Mouse (Mus musculus) embryonic facial prominence, embryonic 11.5 days (tissue): ENCODE results near the gene Hist3h2ba. TPM values are rescaled to one million over a fixed set of nuclear protein-coding genes. Genes with fewer than 3 reads are reported as not detected.

ENCODE experiments used
- ATAC-seq: fragments of 200-750 bp; cut with Nextera tagmentation; replicated peaks from 2 replicates; pipeline ENCODE4 v1.8.0; 2017; ENCODE audit warnings: low read depth; ENCODE audit not compliant: insufficient number of reproducible peaks, low FRiP score, low TSS enrichment
- DNase-seq: peaks from one replicate; pipeline ENCODE4 v3.0.0-alpha.2; 2015; ENCODE audit warnings: low spot score
- H3K27ac ChIP-seq: fragments of 300-500 bp; sonication (generic); replicated peaks from 2 replicates; pipeline ENCODE4 v1.5.1; 2014; ENCODE audit warnings: mild to moderate bottlenecking, low read depth, low read length, control low read depth
- H3K27me3 ChIP-seq: fragments of 300-500 bp; sonication (generic); 2 replicates; pipeline ENCODE4 v1.6.1; 2014; ENCODE audit warnings: mild to moderate bottlenecking, low read length, moderate library complexity, mixed read lengths; ENCODE audit not compliant: control insufficient read depth, insufficient read depth
- H3K36me3 ChIP-seq: fragments of 300-500 bp; sonication (generic); replicated peaks from 2 replicates; pipeline ENCODE4 v1.6.1; 2014; ENCODE audit warnings: low read depth, mild to moderate bottlenecking, low read length, moderate library complexity, mixed read lengths; ENCODE audit not compliant: control insufficient read depth, insufficient read depth
- H3K4me1 ChIP-seq: fragments of 300-500 bp; sonication (generic); 2 replicates; pipeline ENCODE4 v1.6.1; 2014; ENCODE audit warnings: low read length, mixed read lengths; ENCODE audit not compliant: control insufficient read depth, insufficient read depth
- H3K4me2 ChIP-seq: fragments of 300-500 bp; sonication (generic); 2 replicates; pipeline ENCODE4 v1.6.1; 2014; ENCODE audit warnings: low read depth, mild to moderate bottlenecking, control low read depth, low read length, moderate library complexity
- H3K4me3 ChIP-seq: fragments of 300-500 bp; sonication (generic); 2 replicates; pipeline ENCODE4 v1.5.1; 2014; ENCODE audit warnings: low read depth, low read length, control low read depth
- H3K9ac ChIP-seq: fragments of 300-500 bp; sonication (generic); replicated peaks from 2 replicates; pipeline ENCODE4 v1.6.1; 2014; ENCODE audit warnings: mild to moderate bottlenecking, control low read depth, low read length
- H3K9me3 ChIP-seq: fragments of 300-500 bp; sonication (generic); replicated peaks from 2 replicates; pipeline ENCODE4 v1.6.1; 2016; ENCODE audit warnings: mild to moderate bottlenecking, low read length, inconsistent platforms, mixed read lengths; ENCODE audit not compliant: control insufficient read depth
- WGBS: fragments of 180-500 bp; shearing (Covaris S2); extraction: QIAGEN DNeasy Blood & Tissue Kit; methylation state at CpG from one replicate; pipeline ENCODE4 v1.1.7; 2014; 5-methylcytosine and 5-hydroxymethylcytosine counted together
- polyA plus RNA-seq: library from polyadenylated mRNA; unstranded; fragments of >200 nt; fragmentation: Nextera tagmentation; extraction: Ambion mirVana; gene quantifications from 2 replicates; pipeline ENCODE4 v1.2.1, GENCODE M21; 2014

The Hist3h2ba gene
- polyA plus RNA-seq, 1 experiment from 2014 or later, result 45.1 TPM

DNA sequence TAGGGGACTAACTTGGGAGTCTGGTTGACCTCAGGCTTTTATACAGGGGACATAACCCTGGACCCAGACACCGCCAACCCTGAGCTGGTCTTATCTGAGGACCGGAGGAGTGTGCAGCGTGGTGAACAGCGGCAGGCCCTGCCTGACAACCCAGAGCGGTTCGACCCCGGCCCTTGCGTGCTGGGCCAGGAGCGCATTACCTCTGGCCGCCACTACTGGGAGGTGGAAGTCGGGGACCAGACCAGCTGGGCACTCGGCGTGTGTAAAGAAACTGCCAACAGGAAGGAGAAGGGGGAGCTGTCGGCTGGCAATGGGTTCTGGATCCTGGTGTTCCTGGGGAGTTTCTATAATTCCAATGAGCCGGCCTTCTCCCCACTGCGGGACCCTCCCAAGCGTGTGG, 41.4 kb downstream of the Hist3h2ba start:
- H3K9me3 ChIP-seq, result no peaks in the 10 kb centered on the region
- H3K4me1 ChIP-seq, result no peaks in the 10 kb centered on the region
- H3K27me3 ChIP-seq, result peaks cover 3% of the 10 kb centered on the region; the same call in 1 of the 2 replicates
- no peak overlapping the region for H3K27ac ChIP-seq
- DNase-seq, result no peak
- H3K9ac ChIP-seq, result no peak overlapping the region
- H3K36me3 ChIP-seq, result peaks cover 9% of the 10 kb centered on the region
- no peak overlapping the region for H3K4me2 ChIP-seq
- WGBS, result 89% methylated on average over 17 of the region's 17 CpGs
- no peak overlapping the region for H3K4me3 ChIP-seq
- no peak for ATAC-seq

DNA sequence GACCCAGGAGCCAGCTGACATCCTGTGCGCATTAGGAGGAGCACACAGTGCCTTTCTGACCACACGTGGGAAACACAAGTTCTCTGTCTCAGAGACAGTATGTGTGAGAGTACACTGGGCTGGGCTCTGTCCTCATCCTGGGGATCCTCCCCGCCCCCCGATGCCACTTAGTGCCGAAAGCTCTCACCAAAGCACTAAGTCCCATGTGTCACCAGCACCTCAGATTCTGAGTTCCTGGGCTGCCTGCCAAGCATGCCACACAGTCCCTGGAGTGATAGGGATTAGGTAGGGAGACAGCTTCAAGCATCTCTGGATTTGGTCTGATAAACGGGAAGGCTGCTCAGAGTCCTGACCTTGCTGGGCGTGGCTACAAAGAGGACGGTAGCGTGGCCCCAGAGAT, 42.1 kb downstream of the Hist3h2ba start:
- ATAC-seq (no peak), DNase-seq (no peak)
- H3K36me3 ChIP-seq, result peaks cover 9% of the 10 kb centered on the region
- WGBS, result 80% methylated on average over 9 of the region's 9 CpGs
- no peak overlapping the region for H3K27ac ChIP-seq
- H3K9me3 ChIP-seq, result no peaks in the 10 kb centered on the region
- H3K4me1 ChIP-seq, result no peaks in the 10 kb centered on the region
- no peak overlapping the region for H3K9ac ChIP-seq
- no peak overlapping the region for H3K4me3 ChIP-seq
- peaks cover 3% of the 10 kb centered on the region; the same call in 1 of the 2 replicates for H3K27me3 ChIP-seq
- H3K4me2 ChIP-seq, result no peak overlapping the region

DNA sequence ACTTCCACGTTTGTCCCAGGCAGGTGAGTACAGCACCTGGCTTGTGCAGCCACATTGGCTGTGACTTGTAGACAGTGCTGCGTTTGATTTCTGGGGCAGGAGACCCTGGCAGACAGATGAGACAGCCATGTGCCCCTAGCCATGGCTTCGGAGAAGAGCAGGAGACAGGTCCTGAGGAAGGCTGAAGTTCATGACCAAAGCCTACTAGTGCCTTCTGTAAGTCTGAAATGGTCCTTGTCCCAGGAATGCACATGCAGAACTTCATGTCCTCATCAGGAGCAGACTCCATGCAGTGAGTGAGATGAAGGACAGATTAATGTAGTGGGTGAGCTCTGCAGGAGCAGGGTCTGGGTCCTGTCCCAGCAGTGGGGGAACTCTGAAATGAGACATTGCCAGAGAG, 43.2 kb downstream of the Hist3h2ba start:
- H3K4me3 ChIP-seq, result no peak overlapping the region
- H3K27ac ChIP-seq, result no peak overlapping the region
- H3K4me1 ChIP-seq, result no peaks in the 10 kb centered on the region
- H3K9me3 ChIP-seq, result no peaks in the 10 kb centered on the region
- H3K36me3 ChIP-seq, result peaks cover 9% of the 10 kb centered on the region
- no peak overlapping the region for H3K9ac ChIP-seq
- no peak overlapping the region for H3K4me2 ChIP-seq
- 79% methylated on average over 3 of the region's 3 CpGs for WGBS
- ATAC-seq (no peak), DNase-seq (no peak)
- peaks cover 3% of the 10 kb centered on the region; the same call in 1 of the 2 replicates for H3K27me3 ChIP-seq

DNA sequence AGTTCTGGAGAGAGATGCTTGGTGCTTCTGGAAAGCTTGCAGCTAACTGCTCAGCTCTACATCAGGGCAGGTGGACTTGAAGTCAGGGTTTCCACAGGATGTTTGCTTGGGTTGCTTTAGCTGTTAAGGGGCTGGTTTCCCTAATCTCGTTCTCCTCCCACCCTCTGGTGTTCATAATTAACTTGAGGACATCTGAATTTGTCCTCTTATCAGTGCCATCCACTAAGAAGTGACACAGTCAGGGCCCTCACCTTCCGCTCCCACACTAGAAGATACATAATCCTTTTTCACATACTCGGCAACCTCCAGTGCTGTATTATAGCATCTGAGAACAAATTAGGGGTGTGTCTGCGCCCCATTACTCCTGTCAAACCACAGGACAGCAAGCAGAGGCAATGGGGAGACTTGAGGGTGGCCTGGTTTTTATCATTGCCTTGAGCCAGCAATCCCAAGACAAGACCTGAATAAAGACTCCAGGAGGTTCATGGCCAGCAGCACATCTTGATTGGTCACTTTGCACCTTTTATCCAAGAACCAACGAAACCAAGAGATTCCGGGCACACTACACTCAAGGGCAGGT, 44.5 kb downstream of the Hist3h2ba start:
- 80% methylated on average over 6 of the region's 6 CpGs for WGBS
- Histone ChIP-seq H3K9me3 (no peaks in the 10 kb centered on the region), H3K4me1 (no peaks in the 10 kb centered on the region), H3K36me3 (peaks cover 9% of the 10 kb centered on the region), H3K4me3 (no peak overlapping the region), H3K4me2 (no peak overlapping the region), H3K27me3 (peaks cover 3% of the 10 kb centered on the region; the same call in 1 of the 2 replicates), H3K27ac (no peak overlapping the region), H3K9ac (no peak overlapping the region)
- ATAC-seq (no peak), DNase-seq (no peak)

DNA sequence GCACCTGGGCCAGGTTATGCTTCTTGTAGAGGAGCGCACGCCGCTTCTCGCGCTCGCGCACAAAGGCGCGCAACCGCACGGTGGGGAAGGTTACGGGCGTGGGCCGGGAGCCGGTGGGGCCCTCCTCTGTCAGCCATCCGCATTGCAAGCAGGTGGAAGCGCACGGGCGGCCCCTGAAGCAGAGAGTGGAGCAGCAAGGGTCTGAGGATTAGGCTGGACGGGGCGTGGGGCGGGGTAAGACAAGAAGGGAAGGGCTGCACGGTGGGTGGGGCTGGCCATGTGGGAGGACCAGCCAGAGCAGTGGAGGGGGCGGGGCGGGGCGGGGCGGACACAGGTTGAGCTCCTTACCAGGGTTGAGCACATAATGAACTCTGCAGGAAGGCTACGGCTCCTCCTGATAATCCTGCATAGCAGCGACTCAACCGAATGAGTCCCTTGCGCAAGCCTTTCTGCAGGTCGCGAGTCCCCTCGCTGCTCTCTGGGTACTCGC, 45.7 kb downstream of the Hist3h2ba start:
- no peaks in the 10 kb centered on the region for H3K9me3 ChIP-seq
- H3K36me3 ChIP-seq, result peaks cover 5% of the 10 kb centered on the region
- H3K27me3 ChIP-seq, result peaks cover 3% of the 10 kb centered on the region; the same call in 1 of the 2 replicates
- DNase-seq (peak; percentile 73), ATAC-seq (peak; percentile 60)
- no peaks in the 10 kb centered on the region for H3K4me1 ChIP-seq
- H3K4me3 ChIP-seq, result peak overlapping the region; percentile 22
- H3K27ac ChIP-seq, result no peak overlapping the region
- H3K9ac ChIP-seq, result no peak overlapping the region
- H3K4me2 ChIP-seq, result peak overlapping the region; percentile 68
- 1% methylated on average over 34 of the region's 35 CpGs for WGBS

DNA sequence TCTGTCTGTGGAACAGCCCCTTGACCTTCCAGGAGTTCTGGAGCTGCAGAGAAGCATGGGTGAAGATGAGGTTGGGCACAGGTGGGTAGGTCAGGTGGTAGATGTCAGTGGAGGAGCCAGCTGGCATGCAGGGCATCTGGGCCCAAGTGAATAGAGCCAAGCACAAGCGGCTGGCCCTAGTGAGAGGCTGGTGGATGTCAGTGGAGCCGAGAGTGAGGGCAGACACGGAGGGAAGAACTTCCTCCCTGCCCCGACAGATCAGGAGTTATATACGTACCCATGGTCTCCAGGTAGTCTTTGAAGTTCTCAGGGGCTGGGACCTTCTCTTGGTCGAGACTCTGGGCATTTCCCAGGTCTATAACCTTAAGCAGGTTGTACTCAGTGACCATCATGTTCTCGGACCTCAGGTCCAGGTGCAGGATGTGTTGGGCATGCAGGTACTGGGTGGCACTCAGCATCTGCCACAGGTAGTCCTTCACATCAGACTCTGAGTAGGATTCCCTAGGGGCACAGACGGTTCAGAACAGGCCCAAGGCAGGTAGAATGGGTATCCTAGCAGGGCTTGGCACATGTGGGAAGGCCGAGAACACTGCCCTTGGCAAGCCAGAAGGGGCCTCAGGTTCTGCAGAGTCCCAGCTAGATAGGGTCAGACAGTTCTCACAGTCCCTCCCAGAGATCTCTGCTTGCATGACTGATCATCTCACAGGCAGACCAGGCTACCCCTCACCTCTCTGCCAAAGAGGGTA, 46.5 kb downstream of the Hist3h2ba start:
- 76% methylated on average over 9 of the region's 9 CpGs for WGBS
- H3K9me3 ChIP-seq, result no peaks in the 10 kb centered on the region
- H3K4me3 ChIP-seq, result no peak overlapping the region
- no peak overlapping the region for H3K4me2 ChIP-seq
- ATAC-seq (no peak), DNase-seq (no peak)
- no peak overlapping the region for H3K27ac ChIP-seq
- no peaks in the 10 kb centered on the region for H3K4me1 ChIP-seq
- H3K27me3 ChIP-seq, result peaks cover 3% of the 10 kb centered on the region; the same call in 1 of the 2 replicates
- H3K9ac ChIP-seq, result no peak overlapping the region
- H3K36me3 ChIP-seq, result no peaks in the 10 kb centered on the region

DNA sequence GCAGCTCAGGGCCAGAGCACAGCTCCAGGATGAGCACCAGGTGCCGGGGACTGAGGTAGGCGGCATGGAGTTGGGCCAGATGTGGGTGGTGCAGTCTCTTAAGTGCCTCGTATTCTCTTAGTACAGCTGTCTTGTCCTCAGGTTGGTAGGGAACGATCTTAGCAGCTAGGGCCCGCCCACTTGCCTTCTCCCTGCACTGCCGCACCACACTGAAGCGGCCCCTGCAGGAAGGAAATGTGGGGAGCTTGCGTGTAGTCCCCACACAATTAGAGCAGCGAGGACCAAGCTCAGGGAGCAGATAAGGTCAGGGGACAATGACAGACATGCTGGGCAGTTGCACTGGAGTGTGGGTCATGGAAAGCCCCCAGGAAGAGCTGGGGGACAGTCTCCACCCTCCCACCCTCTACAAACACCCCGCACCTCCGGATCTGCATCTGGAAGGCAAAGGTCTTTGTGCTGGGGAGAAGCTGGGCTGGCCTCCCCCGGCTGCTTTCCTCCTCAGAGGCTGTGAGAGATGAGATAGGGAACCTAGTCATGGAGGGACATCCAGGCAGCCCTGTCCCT, 47.2 kb downstream of the Hist3h2ba start:
- H3K9me3 ChIP-seq, result no peaks in the 10 kb centered on the region
- no peak overlapping the region for H3K27ac ChIP-seq
- H3K27me3 ChIP-seq, result peaks cover 3% of the 10 kb centered on the region; the same call in 1 of the 2 replicates
- H3K4me1 ChIP-seq, result no peaks in the 10 kb centered on the region
- no peak overlapping the region for H3K4me3 ChIP-seq
- 54% methylated on average over 12 of the region's 12 CpGs for WGBS
- H3K4me2 ChIP-seq, result no peak overlapping the region
- DNase-seq (no peak), ATAC-seq (no peak)
- H3K9ac ChIP-seq, result no peak overlapping the region
- H3K36me3 ChIP-seq, result no peaks in the 10 kb centered on the region

DNA sequence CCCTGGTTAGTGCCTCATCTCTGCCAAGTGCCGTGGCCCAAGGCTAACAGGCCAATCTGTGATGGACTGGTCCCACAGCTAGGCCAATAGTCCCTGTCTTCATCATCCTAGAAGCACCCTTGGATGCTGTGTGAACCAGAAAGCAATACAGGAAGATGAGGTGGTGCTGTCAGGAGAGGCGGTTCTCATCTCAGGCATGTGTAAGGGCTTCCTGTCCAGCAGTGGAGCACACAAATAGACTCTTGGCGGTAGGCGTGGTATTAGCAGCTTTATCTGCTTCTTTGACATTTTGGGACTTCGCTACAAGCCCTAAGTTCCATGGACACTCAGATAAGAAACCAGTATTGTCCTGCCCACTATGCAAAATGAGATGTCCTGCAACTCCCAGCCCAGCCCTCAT, 48.8 kb downstream of the Hist3h2ba start:
- no peaks in the 10 kb centered on the region for H3K9me3 ChIP-seq
- ATAC-seq (no peak), DNase-seq (no peak)
- no peak overlapping the region for H3K9ac ChIP-seq
- no peaks in the 10 kb centered on the region for H3K4me1 ChIP-seq
- H3K27me3 ChIP-seq, result peaks cover 3% of the 10 kb centered on the region; the same call in 1 of the 2 replicates
- H3K36me3 ChIP-seq, result no peaks in the 10 kb centered on the region
- no peak overlapping the region for H3K4me2 ChIP-seq
- no peak overlapping the region for H3K4me3 ChIP-seq
- no peak overlapping the region for H3K27ac ChIP-seq
- 80% methylated on average over 5 of the region's 5 CpGs for WGBS
